Mouse (Mus musculus) brain, embryonic 14.5 days (tissue): Measurements from ENCODE around the gene Cdkl5.

ENCODE experiments used
- CTCF ChIP-seq: fragments of 200-500 bp; IDR thresholded peaks from 2 replicates; pipeline ENCODE4 v1.5.1; 2012; ENCODE audit warnings: inconsistent platforms, mild to moderate bottlenecking, moderate library complexity, borderline replicate concordance; ENCODE audit not compliant: insufficient read depth, insufficient read length; ENCODE audit errors: extremely low read depth
- POLR2A ChIP-seq: fragments of 200-500 bp; IDR thresholded peaks from 2 replicates; pipeline ENCODE4 v1.6.1; 2012; ENCODE audit warnings: mild to moderate bottlenecking, inconsistent platforms, borderline replicate concordance; ENCODE audit not compliant: poor library complexity, insufficient read depth, insufficient read length, severe bottlenecking; ENCODE audit errors: extremely low read depth

DNA sequence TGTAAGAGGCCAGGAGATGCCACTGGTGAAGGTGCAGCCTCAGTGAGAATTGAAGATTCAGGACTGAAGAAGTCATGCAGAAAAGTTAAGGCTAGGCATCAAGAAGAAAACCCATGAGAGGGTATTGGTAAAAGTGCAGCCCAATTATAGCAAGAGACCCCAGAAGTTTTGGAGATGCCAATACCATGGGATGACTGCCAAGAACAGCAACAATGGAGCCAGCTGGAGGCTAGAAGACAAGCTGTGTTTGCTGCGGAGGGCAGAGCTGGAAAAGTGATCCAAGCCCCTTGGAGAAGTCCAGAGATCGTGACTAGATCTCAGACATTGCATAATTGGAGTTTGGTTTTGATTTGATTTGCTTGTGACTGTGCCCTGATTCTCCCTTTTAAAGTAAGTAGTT lies 108.2 kb downstream of the Cdkl5 start:
- TF ChIP-seq CTCF (no peak), POLR2A (no peak)
